Mouse (Mus musculus) adrenal gland, postnatal 4 days (tissue): ENCODE measurements around the gene Oxld1. TPM values are rescaled to one million over a fixed set of nuclear protein-coding genes. Genes with fewer than 3 reads are reported as not detected.

Source experiments
- DNase-seq, 2 experiments: peaks; one replicate each; pipeline ENCODE4 v3.0.0; 2021 to 2022; ENCODE audit warnings: low spot score in 2 of 2, mixed read lengths in 2 of 2
- long read RNA-seq, 2 experiments: library from polyadenylated mRNA; stranded (forward); transcript quantifications; one replicate each; pipeline ENCODE4 v2.0.0; 2021
- total RNA-seq, 2 experiments: library from RNA; stranded (reverse); gene quantifications; 2 replicates each; pipeline ENCODE4 v1.2.3; 2021

The Oxld1 gene
- total RNA-seq = 10 to 100 TPM; 34.6 to 43.3 TPM
- long read RNA-seq, experiment 1, transcript Oxld1-202 (2 exons, 372 nt) = major isoform, 11 of 42 reads
- long read RNA-seq, experiment 1, transcript Oxld1-201 (2 exons, 813 nt) = minor isoform, 6 of 42 reads
- long read RNA-seq, experiment 1, partial matches to known transcripts = 25 of 42 reads
- long read RNA-seq, experiment 1, other reads (novel, unspliced or antisense) = 0 of 42 reads
- long read RNA-seq, experiment 2, transcript Oxld1-202 (2 exons, 372 nt) = minor isoform, 7 of 30 reads
- long read RNA-seq, experiment 2, transcript Oxld1-201 (2 exons, 813 nt) = major isoform, 10 of 30 reads
- long read RNA-seq, experiment 2, partial matches to known transcripts = 12 of 30 reads
- long read RNA-seq, experiment 2, other reads (novel, unspliced or antisense) = 1 of 30 reads

GRCm38 (mm10) chr11:120457772-120458751 lies at the start of gene Oxld1, which contains the start of gene Ccdc137:
Gene Oxld1, minus strand, starts transcription at chr11:120458068.
Gene Ccdc137, plus strand, starts transcription at chr11:120458115.
- peak; percentile 52 to 58 for DNase-seq

- DNase-seq = no peak
Observed at GRCm38 (mm10) chr11:120506899-120507298, 49.0 kb upstream of the Oxld1 start.

- no peak for DNase-seq
Observed at GRCm38 (mm10) chr11:120505661-120506060, 47.8 kb upstream of the Oxld1 start.

GRCm38 (mm10) chr11:120501701-120502100 lies 43.8 kb upstream of the Oxld1 start:
- DNase-seq = no peak

- DNase-seq = no peak
Observed at GRCm38 (mm10) chr11:120501018-120501417, 43.1 kb upstream of the Oxld1 start.

GRCm38 (mm10) chr11:120500357-120500756 lies 42.5 kb upstream of the Oxld1 start:
- no peak for DNase-seq

GRCm38 (mm10) chr11:120499894-120500293 lies 42.0 kb upstream of the Oxld1 start:
- DNase-seq = no peak

- no peak for DNase-seq
Observed at GRCm38 (mm10) chr11:120498891-120499290, 41.0 kb upstream of the Oxld1 start.

GRCm38 (mm10) chr11:120498226-120498625 lies 40.4 kb upstream of the Oxld1 start:
- no peak for DNase-seq

GRCm38 (mm10) chr11:120497436-120497835 lies 39.6 kb upstream of the Oxld1 start:
- peak in 1 of 2 experiments; percentile 43 for DNase-seq

GRCm38 (mm10) chr11:120493911-120494310 lies 36.0 kb upstream of the Oxld1 start:
- no peak for DNase-seq

- no peak for DNase-seq
Observed at GRCm38 (mm10) chr11:120493351-120493750, 35.5 kb upstream of the Oxld1 start.

GRCm38 (mm10) chr11:120492878-120493203 lies 35.0 kb upstream of the Oxld1 start:
- DNase-seq = no peak

GRCm38 (mm10) chr11:120492024-120492877 lies 34.4 kb upstream of the Oxld1 start:
- DNase-seq = no peak

- peak; percentile 77 to 84 for DNase-seq
Observed at GRCm38 (mm10) chr11:120491317-120492023, 33.6 kb upstream of the Oxld1 start, which contains the start of gene Slc25a10. Gene Slc25a10, plus strand, starts transcription at chr11:120491840.

GRCm38 (mm10) chr11:120490291-120491046 lies 32.6 kb upstream of the Oxld1 start:
- DNase-seq = no peak

GRCm38 (mm10) chr11:120489054-120489761 lies 31.3 kb upstream of the Oxld1 start:
- peak in 1 of 2 experiments; percentile 54 for DNase-seq

GRCm38 (mm10) chr11:120488516-120488915 lies 30.6 kb upstream of the Oxld1 start:
- no peak for DNase-seq

GRCm38 (mm10) chr11:120485251-120485650 lies 27.4 kb upstream of the Oxld1 start:
- DNase-seq = no peak
